Mouse (Mus musculus): ENCODE measurements around the gene Spen.

GRCm38 (mm10) chr4:141458236-141458635 lies 80.2 kb downstream of the Spen start:
- TF ChIP-seq POLR2A (IDR thresholded peaks at IDR 0.05; ENCODE audit: insufficient read depth, low read depth, low read length) (no peak), CTCF (IDR thresholded peaks at IDR 0.05; ENCODE audit: insufficient read depth, low read depth, low read length) (no peak)

Measured in olfactory bulb, adult 2 months (tissue).